Mouse (Mus musculus) testis, adult 2 months (tissue): ENCODE results near the gene Stpg3. TPM values are rescaled to one million over a fixed set of nuclear protein-coding genes. Genes with fewer than 3 reads are reported as not detected.

Experiments
- H3K27ac ChIP-seq: fragments of 200-500 bp; 2 replicates; pipeline ENCODE4 v1.5.1; 2012; ENCODE audit warnings: low read depth, low read length; ENCODE audit not compliant: control insufficient read depth, insufficient read depth
- H3K27me3 ChIP-seq: fragments of 200-500 bp; 2 replicates; pipeline ENCODE4 v1.6.1; 2012; ENCODE audit warnings: mild to moderate bottlenecking, low read length, moderate library complexity; ENCODE audit not compliant: control insufficient read depth, insufficient read depth
- H3K36me3 ChIP-seq: fragments of 200-500 bp; 2 replicates; pipeline ENCODE4 v1.6.1; 2012; ENCODE audit warnings: mild to moderate bottlenecking, low read length; ENCODE audit not compliant: control insufficient read depth, insufficient read depth
- H3K4me1 ChIP-seq: fragments of 200-500 bp; 2 replicates; pipeline ENCODE4 v1.6.1; 2012; ENCODE audit warnings: low read length; ENCODE audit not compliant: control insufficient read depth, insufficient read depth
- H3K4me3 ChIP-seq: fragments of 200-500 bp; 2 replicates; pipeline ENCODE4 v1.5.1; 2012; ENCODE audit warnings: low read depth, mild to moderate bottlenecking, low read length, moderate library complexity, mixed read lengths; ENCODE audit not compliant: control insufficient read depth
- CTCF ChIP-seq: fragments of 200-500 bp; IDR thresholded peaks from 2 replicates; pipeline ENCODE4 v1.5.1; 2012; ENCODE audit warnings: low read depth, mild to moderate bottlenecking, inconsistent platforms, low read length, moderate library complexity; ENCODE audit not compliant: control insufficient read depth, insufficient read depth, insufficient replicate concordance
- POLR2A ChIP-seq: fragments of 200-500 bp; IDR thresholded peaks from 2 replicates; pipeline ENCODE4 v1.6.1; 2012; ENCODE audit warnings: low read depth, mild to moderate bottlenecking, inconsistent platforms, low read length, moderate library complexity; ENCODE audit not compliant: control insufficient read depth
- polyA plus RNA-seq: library from polyadenylated mRNA; depleted of rRNA; stranded (reverse); fragments of >200 nt; gene quantifications from 2 replicates; pipeline ENCODE4 v1.2.3, GENCODE M21; 2012

Stpg3 gene
- polyA plus RNA-seq, 1 experiment = 247 TPM

GRCm38 (mm10) chr2:25197191-25197590, 17.2 kb downstream of the Stpg3 start:
- peak overlapping the region; percentile 70 for H3K27ac ChIP-seq

GRCm38 (mm10) chr2:25196172-25196954, 18.1 kb downstream of the Stpg3 start, which contains the start of gene Tor4a:
Gene Tor4a (minus strand): TSS chr2:25196886.
- Histone ChIP-seq H3K27me3 (no peaks in the 10 kb centered on the region), H3K36me3 (peaks cover 1% of the 10 kb centered on the region; the same call in 1 of the 2 replicates), H3K4me1 (peaks cover 4% of the 10 kb centered on the region; the same call in 1 of the 2 replicates), H3K4me3 (peak within 1 kb of the TSS; percentile 66), H3K27ac (peak within 1 kb of the TSS; percentile 70)
- no peak for TF ChIP-seq CTCF
- TF ChIP-seq POLR2A = no peak

More at GRCm38 (mm10) chr2:25197191-25197590, 17.2 kb downstream of the Stpg3 start:
- peaks cover 4% of the 10 kb centered on the region; the same call in 1 of the 2 replicates for H3K4me1 ChIP-seq
- peaks cover 1% of the 10 kb centered on the region; the same call in 1 of the 2 replicates for H3K36me3 ChIP-seq
- H3K27me3 ChIP-seq = no peaks in the 10 kb centered on the region
- TF ChIP-seq POLR2A (no peak), CTCF (no peak)
- no peak overlapping the region for H3K4me3 ChIP-seq

- peak overlapping the region; percentile 70; the same call in 1 of the 2 replicates for H3K27ac ChIP-seq
- TF ChIP-seq CTCF (no peak), POLR2A (no peak)
- H3K4me1 ChIP-seq = peaks cover 4% of the 10 kb centered on the region; the same call in 1 of the 2 replicates
- H3K36me3 ChIP-seq = no peaks in the 10 kb centered on the region
- no peaks in the 10 kb centered on the region for H3K27me3 ChIP-seq
- peak overlapping the region; percentile 66 for H3K4me3 ChIP-seq
Measured at GRCm38 (mm10) chr2:25195211-25196156, 19.0 kb downstream of the Stpg3 start.

- H3K4me3 ChIP-seq = no peak overlapping the region
- H3K27me3 ChIP-seq = no peaks in the 10 kb centered on the region
- TF ChIP-seq CTCF = no peak
- TF ChIP-seq POLR2A = no peak
- no peak overlapping the region for H3K27ac ChIP-seq
- H3K36me3 ChIP-seq = no peaks in the 10 kb centered on the region
- H3K4me1 ChIP-seq = peaks cover 4% of the 10 kb centered on the region; the same call in 1 of the 2 replicates
Measured at GRCm38 (mm10) chr2:25194486-25195171, 19.8 kb downstream of the Stpg3 start.

GRCm38 (mm10) chr2:25194006-25194405, 20.4 kb downstream of the Stpg3 start:
- no peak overlapping the region for H3K4me3 ChIP-seq
- H3K27ac ChIP-seq = no peak overlapping the region
- no peaks in the 10 kb centered on the region for H3K27me3 ChIP-seq
- peaks cover 4% of the 10 kb centered on the region; the same call in 1 of the 2 replicates for H3K4me1 ChIP-seq
- TF ChIP-seq POLR2A = no peak
- TF ChIP-seq CTCF = no peak
- no peaks in the 10 kb centered on the region for H3K36me3 ChIP-seq

GRCm38 (mm10) chr2:25193330-25193770, 21.1 kb downstream of the Stpg3 start:
- no peaks in the 10 kb centered on the region for H3K36me3 ChIP-seq
- peaks cover 4% of the 10 kb centered on the region; the same call in 1 of the 2 replicates for H3K4me1 ChIP-seq
- TF ChIP-seq POLR2A = no peak
- peak; percentile 78; the same call in 1 of the 2 replicates for TF ChIP-seq CTCF
- no peak overlapping the region for H3K4me3 ChIP-seq
- no peak overlapping the region for H3K27ac ChIP-seq
- no peaks in the 10 kb centered on the region for H3K27me3 ChIP-seq
